Mouse (Mus musculus) hindbrain, embryonic 13.5 days (tissue): ENCODE measurements around the gene Ampd3. TPM values are rescaled to one million over a fixed set of nuclear protein-coding genes. Genes with fewer than 3 reads are reported as not detected.

Experiments used
- ATAC-seq: fragments of 200-750 bp; cut with Nextera tagmentation; 2 replicates; pipeline ENCODE4 v1.8.0; 2017; ENCODE audit warnings: moderate TSS enrichment; ENCODE audit not compliant: low FRiP score
- H3K27ac ChIP-seq: fragments of 300-500 bp; sonication (generic); 2 replicates; pipeline ENCODE4 v1.5.1; 2015; ENCODE audit warnings: inconsistent platforms, mild to moderate bottlenecking, moderate library complexity
- H3K27me3 ChIP-seq: fragments of 300-500 bp; sonication (generic); 2 replicates; pipeline ENCODE4 v1.6.1; 2015; ENCODE audit warnings: mild to moderate bottlenecking, inconsistent platforms
- H3K36me3 ChIP-seq: fragments of 300-500 bp; sonication (generic); 2 replicates; pipeline ENCODE4 v1.6.1; 2015; ENCODE audit warnings: mild to moderate bottlenecking, inconsistent platforms
- H3K4me1 ChIP-seq: fragments of 300-500 bp; sonication (generic); replicated peaks from 2 replicates; pipeline ENCODE4 v1.6.1; 2015; ENCODE audit warnings: inconsistent platforms
- H3K4me2 ChIP-seq: fragments of 300-500 bp; sonication (generic); 2 replicates; pipeline ENCODE4 v1.6.1; 2015; ENCODE audit warnings: inconsistent platforms, mild to moderate bottlenecking, moderate library complexity
- H3K4me3 ChIP-seq: fragments of 300-500 bp; sonication (generic); 2 replicates; pipeline ENCODE4 v1.5.1; 2015; ENCODE audit warnings: mild to moderate bottlenecking, inconsistent platforms
- H3K9ac ChIP-seq: fragments of 300-500 bp; sonication (generic); 2 replicates; pipeline ENCODE4 v1.6.1; 2015; ENCODE audit warnings: mild to moderate bottlenecking, inconsistent platforms
- H3K9me3 ChIP-seq: fragments of 300-500 bp; sonication (generic); 2 replicates; pipeline ENCODE4 v1.6.1; 2016; ENCODE audit warnings: inconsistent platforms
- WGBS: fragments of 180-500 bp; shearing (Covaris S2); methylation state at CpG from one replicate; pipeline ENCODE4 v1.1.7; 2015; 5-methylcytosine and 5-hydroxymethylcytosine counted together
- polyA plus RNA-seq: library from polyadenylated mRNA; unstranded; fragments of >200 nt; fragmentation: Nextera tagmentation; extraction: Ambion mirVana; gene quantifications from 2 replicates; pipeline ENCODE4 v1.2.1, GENCODE M21; 2015

Ampd3 gene
- polyA plus RNA-seq, result 4.3 and 4.9 TPM in 2 replicates

- H3K36me3 ChIP-seq, result no peaks in the 10 kb centered on the region
- no peak within 1 kb of the TSS for H3K27ac ChIP-seq
- 24% methylated on average over 10 of the region's 16 CpGs for WGBS
- ATAC-seq, result peak; percentile 37
- H3K9ac ChIP-seq, result peak within 1 kb of the TSS; percentile 90
- peak within 1 kb of the TSS; percentile 61 for H3K4me3 ChIP-seq
- H3K4me2 ChIP-seq, result peak within 1 kb of the TSS; percentile 91
- no peaks in the 10 kb centered on the region for H3K9me3 ChIP-seq
- peaks cover 15% of the 10 kb centered on the region for H3K4me1 ChIP-seq
- peaks cover 29% of the 10 kb centered on the region for H3K27me3 ChIP-seq
These were observed at the start of gene Ampd3 for GRCm38 (mm10) chr7:110768001-110768400. TSS of gene Ampd3 (plus strand) at chr7:110768206.

DNA sequence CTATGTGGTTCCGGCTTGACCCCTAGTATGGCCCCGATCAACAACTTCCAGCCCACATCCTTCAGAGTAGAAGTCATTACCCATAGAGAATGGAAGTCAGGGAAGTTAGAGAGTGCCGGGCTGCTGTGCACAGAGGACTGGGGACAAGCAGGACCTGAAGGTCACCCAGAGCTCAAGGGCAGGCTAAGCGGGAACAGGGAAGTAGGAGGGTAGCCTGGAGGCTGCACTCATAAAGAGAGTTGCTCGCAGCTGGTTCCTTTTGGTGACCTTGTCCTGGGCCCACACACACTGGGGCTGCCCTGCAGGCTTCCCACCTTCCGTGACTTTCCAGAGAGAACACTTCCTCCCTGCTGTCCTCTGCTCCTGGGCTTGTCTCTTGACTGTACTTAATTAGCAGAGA lies 49.5 kb upstream of the Ampd3 start:
- H3K4me2 ChIP-seq, result no peak overlapping the region
- no peak overlapping the region for H3K4me3 ChIP-seq
- H3K27ac ChIP-seq, result no peak overlapping the region
- no peaks in the 10 kb centered on the region for H3K27me3 ChIP-seq
- H3K9ac ChIP-seq, result no peak overlapping the region
- 87% methylated on average over 6 of the region's 6 CpGs for WGBS
- no peak for ATAC-seq
- H3K9me3 ChIP-seq, result no peaks in the 10 kb centered on the region
- H3K36me3 ChIP-seq, result no peaks in the 10 kb centered on the region
- no peaks in the 10 kb centered on the region for H3K4me1 ChIP-seq

- no peak for ATAC-seq
- no peaks in the 10 kb centered on the region for H3K36me3 ChIP-seq
- H3K27ac ChIP-seq, result no peak overlapping the region
- no peaks in the 10 kb centered on the region for H3K4me1 ChIP-seq
- H3K9me3 ChIP-seq, result no peaks in the 10 kb centered on the region
- no peak overlapping the region for H3K4me2 ChIP-seq
- no peak overlapping the region for H3K4me3 ChIP-seq
- WGBS, result 90% methylated on average over 4 of the region's 4 CpGs
- no peak overlapping the region for H3K9ac ChIP-seq
- H3K27me3 ChIP-seq, result no peaks in the 10 kb centered on the region
These were observed 48.1 kb upstream of the Ampd3 start for GRCm38 (mm10) chr7:110719857-110720256.

- H3K4me2 ChIP-seq, result no peak overlapping the region
- H3K27me3 ChIP-seq, result no peaks in the 10 kb centered on the region
- H3K9ac ChIP-seq, result no peak overlapping the region
- WGBS, result 83% methylated on average over 4 of the region's 4 CpGs
- H3K27ac ChIP-seq, result no peak overlapping the region
- ATAC-seq, result no peak
- no peaks in the 10 kb centered on the region for H3K36me3 ChIP-seq
- H3K9me3 ChIP-seq, result no peaks in the 10 kb centered on the region
- no peak overlapping the region for H3K4me3 ChIP-seq
- H3K4me1 ChIP-seq, result no peaks in the 10 kb centered on the region
These were observed 45.8 kb upstream of the Ampd3 start for GRCm38 (mm10) chr7:110722183-110722582.

- Histone ChIP-seq H3K9ac (no peak overlapping the region), H3K4me3 (no peak overlapping the region), H3K4me2 (no peak overlapping the region), H3K4me1 (peaks cover 13% of the 10 kb centered on the region), H3K27ac (no peak overlapping the region), H3K27me3 (no peaks in the 10 kb centered on the region), H3K36me3 (no peaks in the 10 kb centered on the region), H3K9me3 (no peaks in the 10 kb centered on the region)
- 37% methylated on average over 2 of the region's 2 CpGs for WGBS
- ATAC-seq, result peak; percentile 73
These were observed 41.0 kb upstream of the Ampd3 start for GRCm38 (mm10) chr7:110727049-110727448.

- ATAC-seq, result no peak
- Histone ChIP-seq H3K27me3 (no peaks in the 10 kb centered on the region), H3K9me3 (no peaks in the 10 kb centered on the region), H3K4me1 (peaks cover 15% of the 10 kb centered on the region), H3K36me3 (no peaks in the 10 kb centered on the region), H3K4me3 (no peak overlapping the region), H3K27ac (0 out of 2 replicates have a peak overlapping the region, but pooled peaks have one; percentile 12), H3K9ac (no peak overlapping the region), H3K4me2 (no peak overlapping the region)
- 68% methylated on average over 3 of the region's 3 CpGs for WGBS
These were observed 39.1 kb upstream of the Ampd3 start for GRCm38 (mm10) chr7:110728876-110729275.

GRCm38 (mm10) chr7:110729295-110729694 lies 38.7 kb upstream of the Ampd3 start:
- H3K27ac ChIP-seq, result 0 out of 2 replicates have a peak overlapping the region, but pooled peaks have one; percentile 12

DNA sequence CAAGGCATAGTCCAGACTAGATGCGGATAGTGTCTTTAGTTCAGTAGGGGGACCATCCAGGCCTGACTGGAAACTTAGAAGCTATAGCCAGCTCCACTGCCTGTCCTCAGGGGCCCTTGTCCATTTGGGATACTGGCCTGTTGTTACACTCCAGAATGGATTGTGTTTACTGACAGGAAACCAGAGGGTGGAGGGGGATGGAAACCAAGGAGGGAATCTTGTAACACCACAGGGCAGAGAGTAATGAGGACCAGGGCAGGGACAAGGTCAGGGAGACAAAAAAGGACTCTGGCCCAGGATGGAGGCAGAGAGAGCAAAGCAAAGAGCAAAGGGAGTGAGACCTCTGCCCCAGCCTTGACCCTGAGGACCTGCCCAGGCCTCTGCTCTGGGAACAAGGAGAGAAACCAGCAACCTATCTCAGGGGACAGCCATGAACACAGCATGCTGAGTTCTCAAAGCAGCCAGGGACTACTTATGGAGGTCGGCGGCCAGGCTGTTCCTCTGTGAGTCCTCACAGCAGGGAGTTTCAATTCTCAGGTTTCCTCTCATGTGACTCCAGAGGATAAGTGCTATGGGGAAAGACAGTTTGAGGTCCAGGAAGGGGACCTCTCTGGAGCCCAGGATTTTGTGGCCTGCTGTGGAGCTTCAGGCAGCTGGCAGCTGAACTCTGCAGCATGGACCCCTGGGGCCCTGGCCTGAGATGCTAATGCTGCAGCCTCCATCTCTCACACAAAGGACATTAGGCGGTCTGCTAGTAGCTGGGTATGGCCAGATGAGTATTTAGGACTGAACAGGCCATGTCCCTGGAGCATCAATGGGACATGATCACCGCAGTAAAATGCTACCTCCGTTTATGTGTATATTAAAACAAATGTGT lies 36.7 kb upstream of the Ampd3 start:
- no peak overlapping the region for H3K4me2 ChIP-seq
- 47% methylated on average over 6 of the region's 6 CpGs for WGBS
- no peak for ATAC-seq
- H3K4me3 ChIP-seq, result no peak overlapping the region
- H3K36me3 ChIP-seq, result no peaks in the 10 kb centered on the region
- no peak overlapping the region for H3K9ac ChIP-seq
- no peaks in the 10 kb centered on the region for H3K27me3 ChIP-seq
- H3K27ac ChIP-seq, result no peak overlapping the region
- peaks cover 15% of the 10 kb centered on the region for H3K4me1 ChIP-seq
- H3K9me3 ChIP-seq, result no peaks in the 10 kb centered on the region

More at GRCm38 (mm10) chr7:110729295-110729694, 38.7 kb upstream of the Ampd3 start:
- Histone ChIP-seq H3K4me3 (no peak overlapping the region), H3K27me3 (no peaks in the 10 kb centered on the region), H3K36me3 (no peaks in the 10 kb centered on the region), H3K4me2 (no peak overlapping the region), H3K9me3 (no peaks in the 10 kb centered on the region), H3K4me1 (peaks cover 15% of the 10 kb centered on the region), H3K9ac (no peak overlapping the region)
- ATAC-seq, result no peak
- WGBS, result 39% methylated on average over 6 of the region's 6 CpGs

- H3K4me3 ChIP-seq, result no peak overlapping the region
These were observed 35.9 kb upstream of the Ampd3 start for GRCm38 (mm10) chr7:110732001-110732632.

GRCm38 (mm10) chr7:110736914-110737313 lies 31.1 kb upstream of the Ampd3 start:
- 52% methylated on average over 2 of the region's 2 CpGs for WGBS
- Histone ChIP-seq H3K27ac (no peak overlapping the region), H3K9ac (no peak overlapping the region), H3K9me3 (0 out of 2 replicates have a peak, but pooled peaks cover 3% of the 10 kb centered on the region), H3K36me3 (no peaks in the 10 kb centered on the region), H3K4me3 (no peak overlapping the region), H3K27me3 (no peaks in the 10 kb centered on the region), H3K4me2 (no peak overlapping the region), H3K4me1 (peaks cover 20% of the 10 kb centered on the region)
- no peak for ATAC-seq

More at GRCm38 (mm10) chr7:110732001-110732632, 35.9 kb upstream of the Ampd3 start:
- ATAC-seq, result no peak
- Histone ChIP-seq H3K27me3 (no peaks in the 10 kb centered on the region), H3K36me3 (no peaks in the 10 kb centered on the region), H3K4me2 (no peak overlapping the region), H3K9ac (no peak overlapping the region), H3K4me1 (peaks cover 15% of the 10 kb centered on the region), H3K9me3 (no peaks in the 10 kb centered on the region), H3K27ac (no peak overlapping the region)
- WGBS, result 83% methylated on average over 12 of the region's 12 CpGs

DNA sequence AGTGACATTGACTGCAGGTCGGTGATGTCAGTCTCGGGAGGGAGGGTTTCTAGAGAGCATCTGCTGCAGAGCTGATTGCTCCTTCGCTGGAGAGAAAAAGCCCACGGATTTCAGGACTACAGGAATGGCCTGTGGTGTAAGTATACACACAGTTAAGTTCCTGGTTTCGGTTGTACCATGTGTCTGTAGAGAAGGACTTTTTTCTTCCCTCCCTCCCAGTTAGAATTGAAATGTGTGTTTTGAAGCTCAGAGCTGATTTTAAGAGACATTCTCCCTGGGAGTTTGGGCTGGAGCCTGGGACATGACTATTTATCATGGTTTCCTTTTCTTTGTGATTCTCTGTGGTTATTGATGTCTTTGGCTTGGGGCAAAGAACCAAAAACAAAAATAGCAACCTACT lies 28.2 kb upstream of the Ampd3 start:
- 30% methylated on average over 5 of the region's 5 CpGs for WGBS
- no peak overlapping the region for H3K4me3 ChIP-seq
- no peak for ATAC-seq
- H3K4me2 ChIP-seq, result no peak overlapping the region
- H3K36me3 ChIP-seq, result no peaks in the 10 kb centered on the region
- no peaks in the 10 kb centered on the region for H3K27me3 ChIP-seq
- H3K27ac ChIP-seq, result peak overlapping the region; percentile 58
- peak overlapping the region; percentile 40; the same call in 1 of the 2 replicates for H3K9ac ChIP-seq
- peaks cover 17% of the 10 kb centered on the region for H3K4me1 ChIP-seq
- 0 out of 2 replicates have a peak, but pooled peaks cover 3% of the 10 kb centered on the region for H3K9me3 ChIP-seq

GRCm38 (mm10) chr7:110740188-110740587 lies 27.8 kb upstream of the Ampd3 start:
- no peaks in the 10 kb centered on the region for H3K36me3 ChIP-seq
- peaks cover 17% of the 10 kb centered on the region for H3K4me1 ChIP-seq
- H3K27ac ChIP-seq, result peak overlapping the region; percentile 58; the same call in 1 of the 2 replicates
- no peak overlapping the region for H3K4me3 ChIP-seq
- no peak overlapping the region for H3K4me2 ChIP-seq
- 21% methylated on average over 2 of the region's 2 CpGs for WGBS
- ATAC-seq, result peak; percentile 75
- peak overlapping the region; percentile 40; the same call in 1 of the 2 replicates for H3K9ac ChIP-seq
- H3K27me3 ChIP-seq, result no peaks in the 10 kb centered on the region
- 0 out of 2 replicates have a peak, but pooled peaks cover 3% of the 10 kb centered on the region for H3K9me3 ChIP-seq
